Mouse (Mus musculus) bone marrow macrophage, adult 2 months (primary cell): Measurements from ENCODE around the gene Haao.

ENCODE experiments used
- CTCF ChIP-seq: IDR thresholded peaks from 2 replicates; pipeline ENCODE4 v1.5.1; 2012; ENCODE audit warnings: low read depth, mild to moderate bottlenecking, low read length, moderate library complexity
- POLR2A ChIP-seq: IDR thresholded peaks from 2 replicates; pipeline ENCODE4 v1.6.1; 2012; ENCODE audit warnings: mild to moderate bottlenecking, low read depth, low read length, borderline replicate concordance

DNA sequence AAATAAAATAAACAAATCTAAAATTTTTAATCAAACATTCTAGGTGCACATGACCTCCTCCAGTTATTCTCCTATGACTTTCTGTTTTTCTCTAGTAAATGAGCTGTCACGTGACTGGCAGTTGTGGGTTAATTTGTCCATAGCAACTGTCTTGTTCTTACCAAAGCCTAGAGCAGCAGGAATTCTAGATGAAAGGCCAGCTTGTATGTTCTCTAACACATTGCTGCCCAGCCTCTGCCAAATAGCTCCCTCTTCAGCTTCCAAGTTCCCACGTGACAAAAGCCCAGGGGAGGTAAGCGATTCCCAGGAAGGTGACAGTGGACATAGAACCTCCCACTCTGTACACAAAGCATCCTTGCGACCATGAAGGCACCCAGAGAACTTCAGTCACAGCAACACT is 13.6 kb downstream of the Haao start:
- no peak for TF ChIP-seq CTCF
- TF ChIP-seq POLR2A, result no peak
